Mouse (Mus musculus) forebrain, embryonic 12.5 days (tissue): ENCODE results near the gene Cited4. TPM values are rescaled to one million over a fixed set of nuclear protein-coding genes. Genes with fewer than 3 reads are reported as not detected.

Experiments used
- ATAC-seq: fragments of 200-750 bp; cut with Nextera tagmentation; 2 replicates; pipeline ENCODE4 v1.8.0; 2017; ENCODE audit warnings: moderate TSS enrichment; ENCODE audit not compliant: low FRiP score
- H3K27ac ChIP-seq: fragments of 300-500 bp; sonication (generic); 2 replicates; pipeline ENCODE4 v1.5.1; 2016; ENCODE audit warnings: mild to moderate bottlenecking
- H3K27me3 ChIP-seq: fragments of 300-500 bp; sonication (generic); 2 replicates; pipeline ENCODE4 v1.6.1; 2016; ENCODE audit warnings: mild to moderate bottlenecking
- H3K36me3 ChIP-seq: fragments of 300-500 bp; sonication (generic); replicated peaks from 2 replicates; pipeline ENCODE4 v1.6.1; 2016; ENCODE audit warnings: mild to moderate bottlenecking
- H3K4me1 ChIP-seq: fragments of 300-500 bp; sonication (generic); 2 replicates; pipeline ENCODE4 v1.6.1; 2016
- H3K4me2 ChIP-seq: fragments of 300-500 bp; sonication (generic); 2 replicates; pipeline ENCODE4 v1.6.1; 2016; ENCODE audit warnings: mild to moderate bottlenecking, moderate library complexity
- H3K4me3 ChIP-seq: fragments of 300-500 bp; sonication (generic); replicated peaks from 2 replicates; pipeline ENCODE4 v1.5.1; 2016; ENCODE audit warnings: mild to moderate bottlenecking
- H3K9ac ChIP-seq: fragments of 300-500 bp; sonication (generic); 2 replicates; pipeline ENCODE4 v1.6.1; 2016; ENCODE audit warnings: mild to moderate bottlenecking
- H3K9me3 ChIP-seq: fragments of 300-500 bp; sonication (generic); 2 replicates; pipeline ENCODE4 v1.6.1; 2016
- WGBS: fragments of 180-500 bp; shearing (Covaris S2); methylation state at CpG from one replicate; pipeline ENCODE4 v1.1.7; 2016; 5-methylcytosine and 5-hydroxymethylcytosine counted together
- polyA plus RNA-seq: library from polyadenylated mRNA; unstranded; fragments of >200 nt; fragmentation: Nextera tagmentation; extraction: Ambion mirVana; gene quantifications from 2 replicates; pipeline ENCODE4 v1.2.1, GENCODE M21; 2016

The Cited4 gene
- polyA plus RNA-seq, 1 experiment from 2014 or later, result 4.8 TPM

GRCm38 (mm10) chr4:120665144-120665700, 1.1 kb upstream of the Cited4 start:
- no peak for ATAC-seq
- Histone ChIP-seq H3K9me3 (no peaks in the 10 kb centered on the region), H3K36me3 (no peaks in the 10 kb centered on the region), H3K4me1 (peaks cover 15% of the 10 kb centered on the region), H3K27me3 (peaks cover 51% of the 10 kb centered on the region), H3K4me2 (no peak overlapping the region), H3K9ac (no peak overlapping the region), H3K4me3 (no peak overlapping the region), H3K27ac (no peak overlapping the region)
- WGBS, result 39% methylated on average over 4 of the region's 4 CpGs

GRCm38 (mm10) chr4:120665782-120666181, 590 bp upstream of the Cited4 start:
- peaks cover 15% of the 10 kb centered on the region for H3K4me1 ChIP-seq
- no peak overlapping the region for H3K9ac ChIP-seq
- H3K36me3 ChIP-seq, result no peaks in the 10 kb centered on the region
- WGBS, result 72% methylated on average over 7 of the region's 7 CpGs
- peak overlapping the region; percentile 100; the same call in 1 of the 2 replicates for H3K4me2 ChIP-seq
- ATAC-seq, result no peak
- no peak overlapping the region for H3K27ac ChIP-seq
- no peak overlapping the region for H3K4me3 ChIP-seq
- H3K27me3 ChIP-seq, result peaks cover 56% of the 10 kb centered on the region
- no peaks in the 10 kb centered on the region for H3K9me3 ChIP-seq

GRCm38 (mm10) chr4:120667045-120667501, 701 bp downstream of the Cited4 start:
- H3K27me3 ChIP-seq, result peaks cover 62% of the 10 kb centered on the region
- peaks cover 15% of the 10 kb centered on the region for H3K4me1 ChIP-seq

GRCm38 (mm10) chr4:120667555-120667954, 1.2 kb downstream of the Cited4 start:
- Histone ChIP-seq H3K4me3 (peak overlapping the region; percentile 63), H3K9ac (peak overlapping the region; percentile 65; the same call in 1 of the 2 replicates), H3K27ac (no peak overlapping the region), H3K4me2 (peak overlapping the region; percentile 100), H3K4me1 (peaks cover 15% of the 10 kb centered on the region), H3K36me3 (no peaks in the 10 kb centered on the region), H3K9me3 (no peaks in the 10 kb centered on the region), H3K27me3 (peaks cover 64% of the 10 kb centered on the region)
- WGBS, result 10% methylated on average over 10 of the region's 10 CpGs
- ATAC-seq, result no peak

More at GRCm38 (mm10) chr4:120667045-120667501, 701 bp downstream of the Cited4 start:
- WGBS, result under 1% methylated on average over 42 of the region's 50 CpGs
- ATAC-seq, result peak; percentile 55
- Histone ChIP-seq H3K9me3 (no peaks in the 10 kb centered on the region), H3K4me2 (peak overlapping the region; percentile 100), H3K9ac (peak overlapping the region; percentile 65), H3K27ac (no peak overlapping the region), H3K36me3 (no peaks in the 10 kb centered on the region), H3K4me3 (peak overlapping the region; percentile 63)

GRCm38 (mm10) chr4:120668551-120668950, 2.2 kb downstream of the Cited4 start:
- Histone ChIP-seq H3K9ac (no peak overlapping the region), H3K4me3 (no peak overlapping the region), H3K4me1 (peaks cover 15% of the 10 kb centered on the region), H3K9me3 (no peaks in the 10 kb centered on the region), H3K4me2 (no peak overlapping the region), H3K36me3 (no peaks in the 10 kb centered on the region), H3K27me3 (peaks cover 64% of the 10 kb centered on the region), H3K27ac (no peak overlapping the region)
- no peak for ATAC-seq
- 91% methylated on average over 4 of the region's 4 CpGs for WGBS

- ATAC-seq, result no peak
- Histone ChIP-seq H3K4me2 (no peak overlapping the region), H3K27ac (no peak overlapping the region), H3K4me3 (no peak overlapping the region), H3K4me1 (peaks cover 15% of the 10 kb centered on the region), H3K27me3 (peaks cover 64% of the 10 kb centered on the region), H3K36me3 (no peaks in the 10 kb centered on the region), H3K9ac (no peak overlapping the region), H3K9me3 (no peaks in the 10 kb centered on the region)
- 73% methylated on average over 5 of the region's 5 CpGs for WGBS
Measured at GRCm38 (mm10) chr4:120669585-120669984, 3.2 kb downstream of the Cited4 start.

- no peak for ATAC-seq
- Histone ChIP-seq H3K27ac (no peak overlapping the region), H3K27me3 (peaks cover 55% of the 10 kb centered on the region), H3K9ac (no peak overlapping the region), H3K4me2 (no peak overlapping the region), H3K4me1 (peaks cover 15% of the 10 kb centered on the region), H3K9me3 (no peaks in the 10 kb centered on the region), H3K36me3 (no peaks in the 10 kb centered on the region), H3K4me3 (no peak overlapping the region)
- 33% methylated on average over 12 of the region's 12 CpGs for WGBS
Measured at GRCm38 (mm10) chr4:120671046-120671445, 4.7 kb downstream of the Cited4 start.

- Histone ChIP-seq H3K4me1 (no peaks in the 10 kb centered on the region), H3K4me3 (no peak overlapping the region), H3K9me3 (no peaks in the 10 kb centered on the region), H3K27me3 (peaks cover 30% of the 10 kb centered on the region), H3K9ac (no peak overlapping the region), H3K4me2 (no peak overlapping the region), H3K27ac (no peak overlapping the region), H3K36me3 (no peaks in the 10 kb centered on the region)
- ATAC-seq, result no peak
- 77% methylated on average over 3 of the region's 3 CpGs for WGBS
Measured at GRCm38 (mm10) chr4:120673606-120674005, 7.2 kb downstream of the Cited4 start.

- Histone ChIP-seq H3K4me1 (no peaks in the 10 kb centered on the region), H3K4me3 (no peak overlapping the region), H3K4me2 (no peak overlapping the region), H3K27me3 (peaks cover 18% of the 10 kb centered on the region), H3K9me3 (no peaks in the 10 kb centered on the region), H3K27ac (no peak overlapping the region), H3K36me3 (no peaks in the 10 kb centered on the region), H3K9ac (no peak overlapping the region)
- 80% methylated on average over 8 of the region's 8 CpGs for WGBS
- no peak for ATAC-seq
Measured at GRCm38 (mm10) chr4:120674775-120675451, 8.5 kb downstream of the Cited4 start.

- H3K4me3 ChIP-seq, result no peak overlapping the region
- H3K4me1 ChIP-seq, result no peaks in the 10 kb centered on the region
- H3K9ac ChIP-seq, result no peak overlapping the region
- no peaks in the 10 kb centered on the region for H3K36me3 ChIP-seq
- WGBS, result 79% methylated on average over 2 of the region's 2 CpGs
- no peak for ATAC-seq
- H3K27ac ChIP-seq, result no peak overlapping the region
- H3K9me3 ChIP-seq, result no peaks in the 10 kb centered on the region
- no peak overlapping the region for H3K4me2 ChIP-seq
- peaks cover 13% of the 10 kb centered on the region for H3K27me3 ChIP-seq
Measured at GRCm38 (mm10) chr4:120675640-120676039, 9.3 kb downstream of the Cited4 start.

- 62% methylated on average over 7 of the region's 7 CpGs for whole genome bisulfite sequencing
- Histone ChIP-seq H3K4me1 (no peaks in the 10 kb centered on the region), H3K27ac (no peak overlapping the region), H3K27me3 (0 out of 2 replicates have a peak, but pooled peaks cover 3% of the 10 kb centered on the region), H3K9ac (no peak overlapping the region), H3K4me2 (no peak overlapping the region), H3K4me3 (no peak overlapping the region), H3K9me3 (no peaks in the 10 kb centered on the region), H3K36me3 (no peaks in the 10 kb centered on the region)
- ATAC-seq, result no peak
Measured at GRCm38 (mm10) chr4:120680953-120681352, 14.6 kb downstream of the Cited4 start.

- Histone ChIP-seq H3K9me3 (no peaks in the 10 kb centered on the region), H3K36me3 (no peaks in the 10 kb centered on the region), H3K4me1 (no peaks in the 10 kb centered on the region), H3K27me3 (0 out of 2 replicates have a peak, but pooled peaks cover 3% of the 10 kb centered on the region), H3K27ac (no peak overlapping the region), H3K9ac (no peak overlapping the region), H3K4me2 (no peak overlapping the region), H3K4me3 (no peak overlapping the region)
- 30% methylated on average over 10 of the region's 10 CpGs for WGBS
- ATAC-seq, result no peak
Measured at GRCm38 (mm10) chr4:120682168-120682567, 15.8 kb downstream of the Cited4 start.
